Mouse (Mus musculus): ENCODE measurements around the gene Adamtsl1.

- TF ChIP-seq CTCF (IDR thresholded peaks at IDR 0.05): peak; percentile 32; the same call in 1 of the 2 replicates
- TF ChIP-seq EP300 (IDR thresholded peaks at IDR 0.05): no peak
These were observed 270.5 kb downstream of the Adamtsl1 start for GRCm38 (mm10) chr4:85784428-85784827.
